Mouse (Mus musculus): ENCODE measurements around the gene Gm17720. TPM values are rescaled to one million over a fixed set of nuclear protein-coding genes. Genes with fewer than 3 reads are reported as not detected.
"Not testable (repeated sequence)": the region's sequence is repeated elsewhere in the genome, so short reads cannot be mapped to it uniquely, and the experiment has no call there.

Gene Gm17720
- total and polyA plus RNA-seq, 3 experiments = not detected

DNA sequence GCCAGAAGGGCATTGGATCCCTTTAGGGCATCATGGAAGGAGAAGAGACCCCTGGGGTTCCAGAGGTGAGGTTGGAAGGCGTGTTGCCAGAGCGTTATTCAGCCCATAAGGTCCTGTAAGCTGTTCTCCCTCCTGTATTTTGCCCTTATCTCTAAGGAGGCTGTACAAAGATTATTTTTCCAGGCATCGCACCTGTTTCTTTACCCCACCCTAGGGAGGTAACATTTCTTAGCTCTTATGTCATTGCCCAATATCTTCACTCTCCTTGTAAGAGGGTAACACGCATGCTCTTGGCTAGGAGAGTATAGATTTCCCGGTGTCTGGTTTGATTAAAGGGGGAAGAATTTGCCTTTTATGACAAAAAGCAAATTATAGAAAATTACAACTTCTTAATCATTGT, 62.9 kb downstream of the Gm17720 start, which contains the start of gene Chst4:
TSS of gene Chst4 (minus strand) at position 82 of the 400 bp plus-strand sequence.
- DNase-seq = no peak

DNA sequence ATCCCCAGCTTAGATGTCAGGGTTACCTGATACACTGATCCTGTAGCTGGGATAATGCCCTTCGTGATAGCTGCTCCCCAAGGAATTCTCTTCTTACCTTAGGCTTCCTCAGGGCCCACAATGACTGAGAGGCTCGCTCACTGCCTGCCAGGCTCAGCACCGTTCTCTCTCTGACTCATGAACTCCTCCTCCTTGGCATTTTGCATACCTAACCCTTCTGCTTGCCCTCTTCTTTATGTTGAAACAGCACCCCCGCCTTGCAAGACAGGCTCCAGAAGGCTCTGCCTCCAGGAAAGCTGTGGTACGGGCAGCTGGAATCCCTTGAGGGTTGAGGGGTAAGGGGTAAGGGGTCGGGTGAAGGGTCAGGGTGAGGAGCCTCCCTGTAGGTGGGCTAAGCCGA, 63.3 kb downstream of the Gm17720 start:
- no peak for DNase-seq

DNA sequence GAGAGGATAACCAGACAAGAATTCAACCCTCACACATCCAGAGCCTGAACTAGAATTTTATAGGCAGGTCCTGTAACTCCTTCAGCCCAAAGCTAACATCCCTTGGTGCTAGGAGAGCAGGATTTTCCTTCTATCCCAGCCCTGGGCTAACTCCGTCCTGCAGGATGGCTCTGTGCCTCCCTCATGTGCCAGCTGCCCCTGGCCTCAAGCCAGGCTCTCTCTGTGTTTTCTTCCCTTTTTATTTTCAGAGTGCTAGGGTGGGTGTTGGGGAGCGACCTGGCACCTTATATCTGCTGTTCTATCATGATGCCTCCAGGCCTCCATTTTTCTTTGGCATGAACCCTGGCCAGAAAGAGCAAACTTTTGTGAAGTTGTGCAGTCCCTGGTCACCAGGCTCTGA, 66.4 kb downstream of the Gm17720 start:
- DNase-seq = no peak

DNA sequence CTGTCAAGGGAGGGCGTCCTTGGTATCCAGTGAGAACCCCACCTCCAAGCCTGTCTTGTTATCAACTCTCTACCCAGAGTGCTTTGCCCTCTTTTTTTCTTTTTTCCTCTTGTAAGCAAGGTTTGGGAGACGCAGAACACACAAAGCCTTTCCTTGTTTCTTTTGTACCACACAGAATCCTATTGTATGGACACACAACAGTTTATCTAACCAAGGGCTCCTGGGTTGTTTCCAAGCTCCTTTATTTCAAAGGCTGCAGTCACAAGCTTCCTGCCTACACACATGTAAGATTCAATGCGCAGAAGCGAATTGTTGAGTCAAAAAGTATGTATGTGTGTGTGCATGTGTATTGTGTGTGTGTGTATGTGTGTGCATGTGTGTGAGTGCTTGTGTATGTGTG, 68.2 kb downstream of the Gm17720 start:
- no peak for DNase-seq

DNA sequence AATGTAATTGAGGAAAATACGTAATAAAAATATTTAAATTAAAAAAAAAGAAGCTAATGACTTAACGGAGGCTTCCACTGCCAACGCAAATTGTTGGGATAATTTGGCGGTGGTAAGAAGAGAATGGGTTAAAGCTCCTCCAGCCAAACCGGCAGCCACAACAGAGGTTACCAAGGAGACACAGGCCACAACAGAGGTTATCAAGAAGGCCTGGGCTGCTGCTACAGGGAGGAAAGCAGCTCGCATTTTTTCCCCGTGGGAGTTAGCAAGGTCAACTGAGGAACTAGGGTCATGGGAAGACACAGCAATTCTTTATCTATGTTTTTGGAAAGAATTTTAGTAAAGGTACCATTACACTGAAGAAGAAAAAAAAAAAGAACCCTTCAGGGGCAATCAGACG, 68.8 kb downstream of the Gm17720 start:
- DNase-seq = not testable (repeated sequence)

Other genes starting within 250 kb of the Gm17720 start
- 10 to 100 TPM in 1 of 2 experiments, 1 to 10 TPM in 1; 6.2 to 10.1 TPM for gene Phlpp2, start 234.2 kb downstream of the Gm17720 start, total RNA-seq (2021)
- gene Phlpp2, start 234.2 kb downstream of the Gm17720 start, polyA plus RNA-seq (2012; rRNA removed) = 1.9 and 2.8 TPM in 2 replicates
- gene Marveld3, start 140.6 kb downstream of the Gm17720 start, total RNA-seq (2021) = under 1 TPM in 1 of 2 experiments, not detected in 1; 0.28 TPM
- not detected in 2 replicates for gene Marveld3, start 140.6 kb downstream of the Gm17720 start, polyA plus RNA-seq (2012; rRNA removed)
- gene Tat, start 112.3 kb downstream of the Gm17720 start, total RNA-seq (2021) = 1 to 10 TPM in 1 of 2 experiments, under 1 TPM in 1; 0.24 to 5.9 TPM
- gene Tat, start 112.3 kb downstream of the Gm17720 start, polyA plus RNA-seq (2012; rRNA removed) = 0.56 TPM in 1 of 2 replicates, not detected in the other
- 1 to 10 TPM; 2.7 to 3.5 TPM for gene Chst4, start 63.0 kb downstream of the Gm17720 start, total RNA-seq (2021)
- gene Chst4, start 63.0 kb downstream of the Gm17720 start, polyA plus RNA-seq (2012; rRNA removed) = 2.3 and 3.0 TPM in 2 replicates
- 1 to 10 TPM; 7.4 to 8.9 TPM for gene Zfp612, start 23.0 kb downstream of the Gm17720 start, total RNA-seq (2021)
- 1.5 and 1.8 TPM in 2 replicates for gene Zfp612, start 23.0 kb downstream of the Gm17720 start, polyA plus RNA-seq (2012; rRNA removed)
- not detected for gene Gm21964, start 1.5 kb downstream of the Gm17720 start, total RNA-seq (2021)
- not detected in 2 replicates for gene Gm21964, start 1.5 kb downstream of the Gm17720 start, polyA plus RNA-seq (2012; rRNA removed)
- gene Calb2, start 65.5 kb upstream of the Gm17720 start, total RNA-seq (2021) = under 1 TPM; 0.26 to 0.52 TPM
- gene Calb2, start 65.5 kb upstream of the Gm17720 start, polyA plus RNA-seq (2012; rRNA removed) = 0.13 TPM in 1 of 2 replicates, not detected in the other
- 1 to 10 TPM; 8.5 to 8.7 TPM for gene Cmtr2, start 112.9 kb upstream of the Gm17720 start, total RNA-seq (2021)
- 2.8 and 4.8 TPM in 2 replicates for gene Cmtr2, start 112.9 kb upstream of the Gm17720 start, polyA plus RNA-seq (2012; rRNA removed)
- gene Hydin, start 164.2 kb upstream of the Gm17720 start, total RNA-seq (2021) = under 1 TPM; 0.10 to 0.17 TPM
- 0.03 and 0.09 TPM in 2 replicates for gene Hydin, start 164.2 kb upstream of the Gm17720 start, polyA plus RNA-seq (2012; rRNA removed)